Mouse (Mus musculus) heart, adult 11 months (tissue): ENCODE measurements around the gene Filip1l.

Experiments used
- DNase-seq: peaks from one replicate; pipeline ENCODE4 v3.0.0; 2022

The Filip1l gene

GRCm38 (mm10) chr16:57352751-57353150 lies at the start of gene Filip1l:
Filip1l (plus strand) TSS chr16:57353093.
- peak; percentile 91 for DNase-seq

- peak; percentile 78 for DNase-seq
Measured at GRCm38 (mm10) chr16:57303716-57304115, 49.2 kb upstream of the Filip1l start.

- peak; percentile 62 for DNase-seq
Measured at GRCm38 (mm10) chr16:57305463-57305862, 47.4 kb upstream of the Filip1l start.

GRCm38 (mm10) chr16:57312130-57312529 lies 40.8 kb upstream of the Filip1l start:
- DNase-seq, result peak; percentile 51

- DNase-seq, result peak; percentile 54
Measured at GRCm38 (mm10) chr16:57313487-57313886, 39.4 kb upstream of the Filip1l start.

GRCm38 (mm10) chr16:57314236-57314635 lies 38.7 kb upstream of the Filip1l start:
- DNase-seq, result no peak

GRCm38 (mm10) chr16:57315026-57315425 lies 37.9 kb upstream of the Filip1l start:
- peak; percentile 74 for DNase-seq

GRCm38 (mm10) chr16:57317127-57317526 lies 35.8 kb upstream of the Filip1l start:
- DNase-seq, result peak; percentile 66

GRCm38 (mm10) chr16:57317882-57318636 lies 34.8 kb upstream of the Filip1l start:
- peak; percentile 85 for DNase-seq

GRCm38 (mm10) chr16:57318637-57319125 lies 34.2 kb upstream of the Filip1l start:
- peak; percentile 61 for DNase-seq

GRCm38 (mm10) chr16:57319284-57320124 lies 33.4 kb upstream of the Filip1l start:
- DNase-seq, result peak; percentile 68

GRCm38 (mm10) chr16:57326996-57327395 lies 25.9 kb upstream of the Filip1l start:
- peak; percentile 98 for DNase-seq

GRCm38 (mm10) chr16:57329028-57329427 lies 23.9 kb upstream of the Filip1l start:
- peak; percentile 94 for DNase-seq

- DNase-seq, result peak; percentile 73
Measured at GRCm38 (mm10) chr16:57330111-57330510, 22.8 kb upstream of the Filip1l start.

- DNase-seq, result peak; percentile 68
Measured at GRCm38 (mm10) chr16:57332301-57332700, 20.6 kb upstream of the Filip1l start.

- DNase-seq, result peak; percentile 97
Measured at GRCm38 (mm10) chr16:57336770-57337423, 16.0 kb upstream of the Filip1l start.

- DNase-seq, result no peak
Measured at GRCm38 (mm10) chr16:57339765-57340612, 12.9 kb upstream of the Filip1l start.

- no peak for DNase-seq
Measured at GRCm38 (mm10) chr16:57340613-57340898, 12.3 kb upstream of the Filip1l start.

GRCm38 (mm10) chr16:57346258-57346657 lies 6.6 kb upstream of the Filip1l start:
- no peak for DNase-seq

- DNase-seq, result peak; percentile 97
Measured at GRCm38 (mm10) chr16:57349039-57349438, 3.9 kb upstream of the Filip1l start.

- DNase-seq, result peak; percentile 89
Measured at GRCm38 (mm10) chr16:57349689-57350088, 3.2 kb upstream of the Filip1l start.

- DNase-seq, result peak; percentile 88
Measured at GRCm38 (mm10) chr16:57353166-57353721, 351 bp downstream of the Filip1l start.
